Mouse (Mus musculus) C2C12 (cell line): ENCODE data around the gene Pgm5.

Experiments
- CEBPB ChIP-seq: IDR thresholded peaks from one replicate; pipeline ENCODE4 v1.6.1; 2011; ENCODE audit warnings: low read depth, mild to moderate bottlenecking, control low read depth, moderate library complexity
- CTCF ChIP-seq: IDR thresholded peaks from one replicate; pipeline ENCODE4 v1.5.1; 2011; ENCODE audit not compliant: control insufficient read depth, insufficient read depth, insufficient read length
- FOSL1 ChIP-seq: IDR thresholded peaks from one replicate; pipeline ENCODE4 v1.8.0; 2011; ENCODE audit warnings: mild to moderate bottlenecking, low read length; ENCODE audit not compliant: poor library complexity, insufficient read depth, severe bottlenecking
- MAX ChIP-seq: IDR thresholded peaks from one replicate; pipeline ENCODE4 v1.6.1; 2011; ENCODE audit warnings: mild to moderate bottlenecking, control low read depth
- USF1 ChIP-seq: IDR thresholded peaks from one replicate; pipeline ENCODE4 v1.6.1; 2011; ENCODE audit warnings: low read depth, mild to moderate bottlenecking, control low read depth, moderate library complexity

- TF ChIP-seq CTCF (no peak), MAX (no peak), FOSL1 (no peak), USF1 (no peak), CEBPB (no peak)
Measured at GRCm38 (mm10) chr19:24730661-24731060, 131.0 kb downstream of the Pgm5 start.
